Mouse (Mus musculus) left cerebral cortex, adult 2 months (tissue): Measurements from ENCODE around the gene Susd6. TPM values are rescaled to one million over a fixed set of nuclear protein-coding genes. Genes with fewer than 3 reads are reported as not detected.
A peak's percentile ranks its signal among the peaks of the same experiment; 100 is the strongest.

ENCODE experiments used
- DNase-seq, 2 experiments: peaks; one replicate each; pipeline ENCODE4 v3.0.0; 2021 to 2022; ENCODE audit warnings: low spot score in 2 of 2, mixed read lengths in 1 of 2; ENCODE audit errors: extremely low spot score in 1 of 2
- H3K27ac ChIP-seq: fragments of 200-600 bp; 2 replicates; pipeline ENCODE4 v1.8.1; 2022
- H3K4me3 ChIP-seq: fragments of 200-600 bp; 2 replicates; pipeline ENCODE4 v1.8.1; 2022
- CTCF ChIP-seq: fragments of 200-600 bp; IDR thresholded peaks from 2 replicates; pipeline ENCODE4 v1.8.1; 2022; ENCODE audit warnings: antibody characterized with exemption, mild to moderate bottlenecking, moderate library complexity
- intact Hi-C: fragments of 180-260 bp; cut with DNase I; formaldehyde crosslinking; loops from one replicate; pipeline ENCODE4 v1.15.1; 2025
- total RNA-seq, 2 experiments: library from RNA; stranded (reverse); gene quantifications; 2 replicates each; pipeline ENCODE4 v1.2.3; 2021

Susd6 gene
- total RNA-seq, 2 experiments from 2014 or later = 37.0 TPM

- peak; percentile 47 for TF ChIP-seq CTCF
- intact Hi-C loops = no loop called here
- H3K27ac ChIP-seq = no peak overlapping the region
- no peak for DNase-seq
- H3K4me3 ChIP-seq = no peak overlapping the region
These were observed 103.6 kb downstream of the Susd6 start for GRCm38 (mm10) chr12:80893720-80894494.

- Histone ChIP-seq H3K27ac (no peak overlapping the region), H3K4me3 (0 out of 2 replicates have a peak overlapping the region, but pooled peaks have one; percentile 22)
- peak; percentile 98 for TF ChIP-seq CTCF
- DNase-seq = peak; percentile 69 to 71
- intact Hi-C loops = loop anchor here (1.0 kb wide), 1 partner anchor 126 kb away; no protein-coding TSS in a partner anchor
These were observed 104.8 kb downstream of the Susd6 start for GRCm38 (mm10) chr12:80894973-80895570.

DNA sequence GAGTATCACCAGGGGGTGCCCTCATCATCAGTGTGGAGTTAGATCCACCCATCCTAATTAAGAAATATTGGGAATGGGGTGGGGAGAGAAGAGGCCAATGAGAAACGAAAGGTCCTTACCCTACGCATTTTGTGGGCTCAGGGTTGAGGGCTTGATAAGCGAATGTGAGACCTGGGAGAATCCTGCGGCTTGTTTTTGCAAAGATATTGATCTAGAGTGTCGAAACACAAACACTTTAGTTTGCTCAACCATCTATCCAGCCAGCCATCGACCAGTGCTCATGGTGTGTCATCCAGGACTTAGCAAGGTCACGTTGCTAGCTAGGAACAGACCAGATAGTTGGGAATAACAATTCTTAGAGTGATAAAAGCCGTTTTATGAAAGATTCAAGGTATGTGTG, 119.3 kb downstream of the Susd6 start:
- no peak for TF ChIP-seq CTCF
- no peak overlapping the region for H3K4me3 ChIP-seq
- intact Hi-C loops = no loop called here
- no peak for DNase-seq
- H3K27ac ChIP-seq = no peak overlapping the region

DNA sequence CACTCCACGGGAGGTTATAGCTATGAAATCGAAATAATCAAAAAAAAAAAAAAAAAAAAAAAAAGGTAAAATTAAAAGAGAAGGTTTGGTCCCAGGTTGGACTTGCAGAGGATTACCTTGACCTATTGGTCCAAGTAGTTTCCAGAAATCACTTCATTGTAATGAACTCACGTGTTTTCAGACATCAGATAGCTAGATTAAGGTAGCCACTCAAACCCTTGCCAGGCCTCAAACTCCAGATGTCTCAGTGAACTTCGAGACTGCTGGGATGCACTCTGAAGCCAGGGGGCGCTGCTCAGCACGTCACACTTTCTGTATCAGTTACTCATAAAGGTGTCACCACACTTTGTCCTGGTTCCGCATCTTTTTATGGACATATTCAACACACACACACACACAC, 127.5 kb downstream of the Susd6 start:
- Histone ChIP-seq H3K27ac (no peak overlapping the region), H3K4me3 (no peak overlapping the region)
- no peak for DNase-seq
- peak; percentile 39 for TF ChIP-seq CTCF
- intact Hi-C loops = no loop called here

DNA sequence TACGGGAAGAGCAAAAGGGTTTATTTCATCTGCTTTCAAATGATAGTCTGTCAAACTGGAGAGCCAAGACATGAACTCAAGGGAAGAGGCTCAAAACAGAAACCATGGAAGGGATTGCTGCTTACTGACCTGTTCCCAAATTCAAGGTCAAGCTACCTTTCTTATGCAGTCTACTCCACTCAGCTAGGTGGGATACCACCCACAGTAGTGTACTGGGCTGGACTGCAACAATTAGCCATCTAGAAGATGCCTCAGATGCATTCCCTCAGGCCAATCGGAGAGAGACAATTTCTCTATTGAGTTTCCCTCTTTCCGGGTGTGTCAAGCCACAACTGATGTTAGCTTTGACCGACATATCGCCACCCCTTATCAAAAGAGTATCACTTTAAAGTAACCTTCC, 131.0 kb downstream of the Susd6 start:
- Histone ChIP-seq H3K4me3 (no peak overlapping the region), H3K27ac (no peak overlapping the region)
- TF ChIP-seq CTCF = no peak
- intact Hi-C loops = no loop called here
- no peak for DNase-seq

- DNase-seq = peak; percentile 12 to 17
- intact Hi-C loops = no loop called here
- TF ChIP-seq CTCF = no peak
- Histone ChIP-seq H3K4me3 (no peak overlapping the region), H3K27ac (no peak overlapping the region)
These were observed 132.6 kb downstream of the Susd6 start for GRCm38 (mm10) chr12:80922869-80923268.

DNA sequence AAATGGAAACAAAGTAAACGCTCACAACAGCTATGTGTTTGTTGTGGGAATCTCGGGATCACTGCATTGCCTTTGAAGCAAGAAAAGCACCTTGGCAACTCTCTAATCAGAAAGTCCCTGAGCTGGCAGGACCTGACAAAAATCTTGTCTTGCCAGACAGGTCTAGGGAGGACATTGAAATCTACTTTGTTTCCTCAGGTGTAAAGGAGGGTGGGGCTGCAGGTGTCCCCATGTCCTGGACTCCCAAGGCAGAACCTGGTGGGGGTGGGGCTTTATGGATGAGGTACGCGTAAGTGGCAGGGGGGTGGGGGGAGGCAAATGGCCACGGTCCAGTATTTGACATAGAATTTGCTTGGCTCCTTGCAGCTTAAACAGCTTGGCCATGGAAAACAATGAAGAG, 133.3 kb downstream of the Susd6 start:
- no peak for DNase-seq
- intact Hi-C loops = no loop called here
- no peak overlapping the region for H3K4me3 ChIP-seq
- TF ChIP-seq CTCF = no peak
- no peak overlapping the region for H3K27ac ChIP-seq

- intact Hi-C loops = no loop called here
- no peak for TF ChIP-seq CTCF
- no peak for DNase-seq
- Histone ChIP-seq H3K4me3 (no peak overlapping the region), H3K27ac (no peak overlapping the region)
These were observed 133.9 kb downstream of the Susd6 start for GRCm38 (mm10) chr12:80924205-80924604.

- Histone ChIP-seq H3K4me3 (no peak overlapping the region), H3K27ac (no peak overlapping the region)
- intact Hi-C loops = no loop called here
- no peak for TF ChIP-seq CTCF
- no peak for DNase-seq
These were observed 135.6 kb downstream of the Susd6 start for GRCm38 (mm10) chr12:80925919-80926318.

DNA sequence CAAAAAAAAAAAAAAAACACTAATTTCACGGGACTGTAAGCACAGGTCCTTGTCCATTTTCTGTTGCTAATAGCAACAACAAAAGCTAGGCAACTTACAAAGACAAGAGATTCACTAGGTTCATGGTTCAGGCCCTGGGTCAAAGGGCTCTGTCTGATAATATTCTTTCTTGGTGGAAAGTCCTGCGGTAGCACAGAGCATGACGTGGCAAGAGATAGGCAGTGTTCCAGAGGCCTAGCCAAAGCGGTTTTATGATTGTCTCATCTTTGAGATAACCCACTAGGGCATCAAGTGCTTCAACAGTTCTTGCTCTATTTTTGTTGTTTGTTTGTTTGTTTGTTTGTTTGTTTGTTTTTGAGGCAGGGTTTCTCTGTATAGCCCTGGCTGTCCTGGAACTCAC, 136.2 kb downstream of the Susd6 start:
- Histone ChIP-seq H3K4me3 (no peak overlapping the region), H3K27ac (no peak overlapping the region)
- no peak for TF ChIP-seq CTCF
- intact Hi-C loops = no loop called here
- DNase-seq = no peak

DNA sequence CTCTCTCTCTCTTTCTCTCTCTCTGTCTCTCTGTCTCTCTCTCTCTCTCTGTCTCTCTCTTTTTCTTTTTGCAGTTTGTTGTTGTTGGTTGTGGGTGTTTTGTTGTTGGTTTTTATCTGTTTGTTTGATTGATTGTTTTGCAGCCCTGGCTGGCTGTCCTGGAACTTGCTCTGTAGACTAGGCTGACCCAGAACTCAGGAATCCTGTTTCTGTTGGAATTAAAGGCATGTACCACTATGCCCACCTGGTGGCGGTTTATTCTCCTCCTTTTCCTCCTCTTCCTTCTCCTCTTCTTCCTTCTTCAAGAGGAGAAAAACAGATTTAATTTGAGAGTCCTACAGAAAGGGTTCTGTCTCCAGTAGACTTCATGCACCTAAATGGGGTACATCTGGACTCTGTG, 137.2 kb downstream of the Susd6 start:
- no peak for DNase-seq

GRCm38 (mm10) chr12:80928881-80929280, 138.6 kb downstream of the Susd6 start:
- no peak for DNase-seq
- no peak for TF ChIP-seq CTCF
- Histone ChIP-seq H3K27ac (no peak overlapping the region), H3K4me3 (no peak overlapping the region)
- intact Hi-C loops = no loop called here

More for the DNA sequence above, 137.2 kb downstream of the Susd6 start:
- Histone ChIP-seq H3K27ac (no peak overlapping the region), H3K4me3 (no peak overlapping the region)
- intact Hi-C loops = no loop called here
- TF ChIP-seq CTCF = no peak

DNA sequence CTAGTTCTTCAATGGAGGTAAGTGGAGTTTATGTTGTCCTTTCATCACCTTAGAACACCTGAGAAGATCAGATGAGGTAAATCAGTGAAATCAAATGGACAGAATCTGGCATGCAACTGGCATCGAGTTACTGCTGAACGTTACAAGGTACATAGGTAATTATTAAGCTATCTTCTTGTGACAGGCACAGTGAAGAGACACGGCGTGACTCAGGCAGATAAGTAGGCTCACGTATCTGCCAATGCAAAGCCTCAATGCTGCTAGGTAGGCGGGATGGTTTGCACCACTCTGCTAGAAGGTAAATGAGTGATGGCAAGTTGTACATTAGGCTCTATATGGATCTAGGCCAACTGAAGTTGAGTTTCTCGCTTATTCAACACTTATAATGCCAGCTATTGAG, 139.8 kb downstream of the Susd6 start:
- DNase-seq = no peak
- H3K4me3 ChIP-seq = no peak overlapping the region
- H3K27ac ChIP-seq = no peak overlapping the region
- intact Hi-C loops = no loop called here
- no peak for TF ChIP-seq CTCF

Other genes with a start within 250 kb of the Susd6 start
- 10 to 100 TPM; 36.6 to 40.8 TPM for gene Slc39a9, start 146.6 kb upstream of the Susd6 start, total RNA-seq
- 10 to 100 TPM; 33.7 to 36.8 TPM for gene Erh, start 146.2 kb upstream of the Susd6 start, total RNA-seq
- 1 to 10 TPM; 2.2 to 2.8 TPM for gene Plekhd1, start 97.9 kb upstream of the Susd6 start, total RNA-seq
- gene Ccdc177, start 29.8 kb upstream of the Susd6 start, total RNA-seq = 10 to 100 TPM; 11.6 to 15.3 TPM
- 100 to 1,000 TPM; 355 to 360 TPM for gene Srsf5, start 155.0 kb downstream of the Susd6 start, total RNA-seq
- gene Slc10a1, start 178.2 kb downstream of the Susd6 start, total RNA-seq = not detected
- gene Smoc1, start 236.3 kb downstream of the Susd6 start, total RNA-seq = 1 to 10 TPM; 8.8 to 9.6 TPM